Mouse (Mus musculus): ENCODE measurements around the gene Cmya5.

- no peak for TF ChIP-seq CTCF (conservative IDR thresholded peaks at IDR 0.05; ENCODE audit: low read length)
- TF ChIP-seq POU5F1 (IDR thresholded peaks at IDR 0.05; ENCODE audit: borderline replicate concordance, low read length) = no peak
Observed at GRCm38 (mm10) chr13:93162456-93162855, 17.9 kb upstream of the Cmya5 start.
